Mouse (Mus musculus) lung, postnatal 10 days (tissue): Measurements from ENCODE around the gene Gm12355.
A peak's percentile ranks its signal among the peaks of the same experiment; 100 is the strongest.

Experiments
- DNase-seq: peaks from one replicate; pipeline ENCODE4 v3.0.0; 2021

Gene Gm12355

DNA sequence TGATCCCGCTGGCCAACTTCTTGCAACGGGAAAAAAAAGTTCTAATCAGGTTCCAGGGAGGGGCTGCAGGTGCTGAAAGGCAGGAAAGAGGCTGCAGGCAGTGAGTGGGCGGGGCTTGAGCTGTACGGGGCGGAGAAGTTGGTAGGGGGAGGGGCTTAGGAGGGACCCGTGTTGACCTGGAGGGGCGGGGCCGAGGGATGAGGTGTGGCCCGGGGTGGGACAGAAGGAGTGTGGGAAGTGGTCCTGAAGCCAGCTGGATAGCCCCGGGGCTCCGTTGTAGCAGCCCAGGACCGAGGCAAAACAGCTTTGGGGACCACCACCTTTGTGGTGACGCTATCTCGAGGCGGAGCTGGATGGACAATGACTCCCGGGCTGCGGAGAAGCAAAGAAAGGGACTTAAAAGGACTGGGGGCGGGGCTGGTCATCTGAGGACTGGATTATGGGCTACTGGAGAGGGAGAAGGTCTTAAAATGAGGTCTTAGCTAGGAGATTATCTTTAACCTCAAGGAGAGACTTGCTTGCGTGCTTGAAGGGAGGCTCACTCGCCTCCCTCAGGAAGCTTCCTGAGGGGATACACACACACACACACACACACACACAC lies 23.3 kb downstream of the Gm12355 start:
- DNase-seq, result peak; percentile 56

DNA sequence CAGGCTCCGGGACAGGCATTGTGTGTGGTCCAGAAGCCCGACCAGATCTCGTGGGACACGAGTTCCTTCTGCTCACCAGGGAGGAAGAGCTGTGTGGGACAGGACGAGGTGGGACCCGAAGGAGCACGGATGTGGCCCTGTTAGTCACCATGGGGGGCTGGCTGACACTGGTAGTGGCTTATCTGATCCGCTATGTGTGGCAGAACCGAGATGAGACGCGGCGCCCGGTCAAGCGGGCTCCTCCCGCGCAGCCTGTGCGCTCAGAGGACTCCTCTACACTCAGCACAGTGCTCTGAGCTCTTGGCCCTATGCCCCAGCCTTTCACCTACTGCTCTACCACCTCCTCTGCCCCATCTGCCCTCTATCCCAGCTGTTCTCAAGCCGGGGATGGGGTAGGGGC lies 26.2 kb downstream of the Gm12355 start:
- no peak for DNase-seq

DNA sequence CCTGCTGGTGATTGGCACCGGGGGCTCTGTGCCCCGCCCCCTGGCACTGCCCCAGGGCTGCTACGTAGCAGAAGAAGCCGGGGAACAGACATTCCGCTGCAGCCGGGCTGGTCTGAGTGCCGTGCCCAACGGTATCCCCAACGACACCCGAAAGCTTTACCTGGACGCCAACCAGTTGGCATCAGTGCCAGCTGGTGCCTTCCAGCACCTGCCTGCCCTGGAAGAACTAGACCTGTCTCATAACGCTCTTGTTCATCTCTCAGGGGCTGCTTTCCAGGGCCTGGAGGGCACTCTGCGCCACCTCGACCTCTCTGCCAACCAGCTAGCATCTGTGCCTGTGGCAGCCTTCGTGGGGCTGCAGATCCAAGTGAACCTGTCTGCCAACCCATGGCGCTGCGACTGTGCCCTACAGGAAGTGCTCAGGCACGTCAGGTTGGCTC lies 26.6 kb downstream of the Gm12355 start:
- peak; percentile 44 for DNase-seq

DNA sequence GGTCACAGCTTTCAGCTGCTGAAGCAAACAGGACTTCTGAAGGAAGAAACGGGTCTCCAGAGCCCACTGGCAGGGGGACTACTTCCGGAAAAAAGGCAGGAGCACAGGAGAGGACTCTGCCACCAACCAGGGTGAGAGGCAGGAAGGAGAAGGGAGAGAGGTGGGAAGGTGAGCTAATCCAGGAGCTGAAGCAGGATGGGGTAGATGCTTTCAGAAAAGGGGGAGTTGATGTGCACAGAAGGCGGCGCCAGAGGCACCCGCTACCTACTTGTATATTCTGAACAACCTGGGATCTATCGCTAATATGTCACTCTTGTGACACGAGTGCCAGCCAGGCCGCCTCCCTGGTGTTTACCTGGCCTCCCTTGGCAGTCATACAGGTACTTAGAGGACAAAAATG lies 27.5 kb downstream of the Gm12355 start, which contains the start of gene Lrrc3c:
Lrrc3c (plus strand) TSS at position 301 of the 400 bp plus-strand sequence.
- no peak for DNase-seq

DNA sequence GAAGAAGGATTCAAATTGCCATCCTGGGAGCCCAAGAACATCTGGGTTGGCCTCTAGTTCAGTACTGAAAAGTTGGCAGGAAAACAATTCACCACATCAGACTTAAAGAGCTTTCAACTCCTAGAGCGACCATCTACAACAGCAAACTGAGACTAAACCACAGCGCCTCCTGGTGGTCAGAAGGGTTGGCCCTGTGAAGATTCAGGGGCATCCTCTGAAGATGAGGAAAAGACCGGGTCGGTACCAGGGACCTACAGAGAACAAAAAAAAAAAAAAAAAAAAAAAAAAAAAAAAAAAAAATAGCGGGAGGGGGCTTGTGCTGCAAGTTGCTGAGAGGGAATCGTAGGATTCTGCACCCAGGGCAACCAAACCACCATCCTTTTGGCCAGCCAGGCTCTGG lies 28.1 kb downstream of the Gm12355 start:
- DNase-seq, result peak; percentile 81

DNA sequence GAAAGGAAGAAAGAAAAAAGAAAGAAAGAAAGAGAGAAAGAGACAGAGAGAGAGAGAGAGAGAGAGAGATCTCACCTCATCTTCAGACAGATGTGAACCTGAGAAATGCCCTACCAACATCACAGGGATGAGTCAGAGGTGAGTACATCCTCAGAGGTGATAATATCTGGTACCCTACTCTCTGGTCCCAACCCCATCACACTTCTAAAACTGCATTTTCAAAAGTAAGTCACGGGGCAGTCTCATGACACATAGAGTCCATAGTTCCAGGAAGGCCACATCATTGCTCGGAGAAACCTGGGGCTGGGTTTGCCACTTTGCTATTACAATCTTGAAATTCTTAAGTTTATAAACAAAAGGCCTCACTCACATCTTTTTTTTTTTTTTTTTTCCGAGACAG lies 29.5 kb downstream of the Gm12355 start:
- DNase-seq, result no peak

DNA sequence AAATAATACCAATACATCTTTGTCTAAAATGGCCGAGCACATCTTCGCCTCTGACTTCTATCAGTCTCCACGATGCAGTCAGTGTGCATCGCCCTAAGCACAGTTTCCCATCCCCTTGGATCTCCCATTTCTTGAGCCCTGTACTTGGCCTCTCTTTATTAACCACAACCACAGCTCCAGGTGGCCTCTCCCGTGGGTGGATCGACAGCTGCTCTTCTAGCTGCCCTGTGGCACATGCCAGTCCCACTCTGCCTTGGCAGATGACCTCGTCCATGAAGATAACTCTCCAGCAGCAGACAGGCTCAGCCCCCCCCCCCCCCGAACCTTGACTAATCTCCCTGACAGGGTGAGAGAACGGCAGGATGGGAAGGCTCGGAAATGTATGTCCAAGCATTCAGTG lies 30.0 kb downstream of the Gm12355 start:
- DNase-seq, result no peak

DNA sequence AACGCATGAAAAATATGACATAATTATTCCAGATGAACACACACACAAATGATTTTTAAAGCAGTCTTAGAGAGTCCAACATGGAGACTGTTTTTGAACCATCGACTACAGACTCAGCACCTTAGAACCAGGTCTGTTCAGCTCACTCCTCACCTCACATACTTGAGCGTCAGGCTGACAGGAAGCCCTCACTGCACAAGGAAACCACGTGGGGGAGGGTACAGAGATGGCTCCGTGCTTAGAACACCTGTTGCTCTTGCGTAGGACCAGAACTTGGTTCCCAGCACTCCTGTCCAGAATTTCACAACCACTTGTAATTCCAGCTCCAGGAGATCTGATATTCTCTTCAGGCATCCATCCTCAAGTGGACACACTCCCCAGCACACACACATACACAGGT lies 30.4 kb downstream of the Gm12355 start:
- no peak for DNase-seq

DNA sequence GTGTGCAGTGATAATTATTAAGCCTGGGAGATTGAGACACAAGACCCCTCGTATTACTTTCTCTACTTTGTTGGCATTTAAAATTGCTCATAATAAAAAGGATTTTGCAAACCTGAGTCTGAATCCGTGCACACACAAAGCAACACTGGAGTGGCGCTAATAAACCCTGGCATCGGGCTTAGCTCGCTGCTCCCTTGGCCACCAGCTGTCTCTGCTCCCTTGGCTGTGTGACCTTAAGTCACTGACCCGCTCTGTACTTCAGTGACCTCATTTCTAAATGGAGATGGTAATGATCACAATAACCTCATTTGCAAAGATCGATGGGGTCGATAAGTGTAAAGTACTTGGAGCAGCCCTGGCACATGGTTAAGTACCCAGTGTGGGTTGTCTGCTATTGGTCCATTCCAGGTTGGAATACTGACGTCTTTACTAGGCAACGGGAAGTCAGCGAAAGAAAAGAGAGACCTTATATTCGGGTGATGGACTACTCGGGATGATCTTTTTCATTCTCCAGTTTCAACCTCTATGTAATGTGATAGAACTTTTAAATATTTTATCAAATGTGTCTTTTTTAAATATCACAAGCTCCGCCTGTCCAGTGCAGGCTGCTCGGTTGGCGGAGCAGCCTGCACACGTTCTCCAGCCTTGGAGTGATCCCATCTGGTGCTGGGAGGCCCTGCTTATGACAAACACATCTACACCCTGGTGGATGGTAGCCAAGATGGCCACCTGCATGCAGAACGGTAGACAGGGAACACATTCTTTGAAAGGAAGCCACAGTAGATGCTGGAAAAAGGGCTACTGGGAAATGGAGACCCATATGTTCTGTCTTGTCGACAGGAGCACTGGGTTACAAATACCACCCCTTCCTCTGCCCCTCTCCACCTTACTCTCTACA lies 34.7 kb downstream of the Gm12355 start:
- DNase-seq, result no peak

DNA sequence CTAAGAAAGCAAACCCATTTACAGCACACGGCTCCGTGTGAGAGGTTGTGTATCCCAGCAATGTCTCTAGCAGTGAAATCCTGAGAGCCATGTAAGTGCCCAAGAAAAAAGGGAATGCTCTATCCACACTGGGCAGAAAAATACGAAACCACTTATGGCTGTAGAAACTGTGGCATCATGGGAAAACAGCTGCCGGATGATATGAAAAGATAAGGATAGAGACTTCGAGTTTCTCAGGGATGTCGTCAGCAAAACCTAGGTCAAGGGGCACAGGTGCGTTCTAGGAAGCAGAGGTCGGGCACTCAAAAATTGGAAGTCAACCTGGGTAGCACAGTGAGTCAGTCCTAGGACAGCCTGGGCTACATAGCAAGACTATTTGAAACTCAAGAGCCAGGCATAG lies 36.2 kb downstream of the Gm12355 start:
- DNase-seq, result no peak

DNA sequence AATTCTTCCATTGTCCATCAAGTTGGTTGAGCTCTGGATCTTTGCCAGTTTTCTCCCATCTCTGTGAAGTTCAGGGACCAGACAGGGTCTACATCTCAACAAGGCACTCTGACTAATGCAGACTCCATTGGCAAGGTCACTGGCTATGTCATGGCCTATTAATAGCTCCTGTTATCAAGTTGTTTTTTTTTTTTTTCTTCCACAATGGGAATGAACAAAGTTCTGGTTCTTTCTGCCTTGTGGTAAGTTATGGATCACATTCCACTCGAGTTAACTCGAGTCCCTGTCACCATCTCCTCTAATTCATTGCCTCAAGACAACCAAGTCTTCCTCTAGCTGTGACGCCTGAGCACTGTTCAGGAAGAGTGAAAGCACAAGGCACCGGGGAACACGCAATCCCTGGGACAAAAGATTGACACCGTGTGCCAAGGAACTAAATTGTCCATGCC lies 36.6 kb downstream of the Gm12355 start:
- DNase-seq, result peak; percentile 50

DNA sequence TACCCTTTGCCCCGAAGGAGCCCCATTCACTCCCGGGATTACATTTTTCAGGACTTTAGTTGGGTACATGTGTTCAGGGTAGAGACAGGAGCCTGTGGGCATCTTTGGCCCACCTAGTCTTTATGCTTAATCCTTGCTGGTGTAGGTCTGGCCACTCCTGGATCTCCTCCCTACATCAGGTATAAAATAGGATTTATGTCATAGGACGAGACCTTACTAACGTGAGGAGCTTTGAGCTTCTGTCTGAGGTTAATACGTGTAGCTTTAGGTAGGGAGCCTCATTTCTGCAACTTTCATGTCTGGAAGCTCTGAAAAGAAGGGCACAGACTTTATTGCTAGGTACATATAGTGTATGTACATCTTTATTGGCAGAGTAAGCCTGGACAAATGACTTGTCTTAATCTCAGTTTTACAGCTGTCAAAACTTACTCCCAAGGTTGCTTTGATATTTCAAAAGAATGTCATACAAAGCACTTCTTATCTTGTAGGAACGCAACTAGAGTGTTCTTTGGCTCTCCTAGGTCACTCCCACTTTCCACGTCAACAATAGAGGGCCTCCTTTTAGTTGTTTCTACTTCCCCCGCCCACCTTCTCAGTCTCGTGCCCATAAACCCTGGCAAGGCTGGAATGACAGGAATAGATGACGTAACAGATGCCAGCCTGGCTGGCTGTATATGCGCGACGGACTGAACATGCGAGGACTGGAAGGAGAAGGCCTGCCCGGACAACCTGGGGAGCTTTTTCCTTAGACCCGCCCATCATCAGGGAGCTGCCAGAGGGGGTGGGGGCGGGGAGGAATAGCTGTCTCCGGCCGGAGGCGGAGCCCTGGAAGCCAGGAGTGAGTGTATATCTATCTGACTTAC lies 37.5 kb downstream of the Gm12355 start:
- peak; percentile 93 for DNase-seq

DNA sequence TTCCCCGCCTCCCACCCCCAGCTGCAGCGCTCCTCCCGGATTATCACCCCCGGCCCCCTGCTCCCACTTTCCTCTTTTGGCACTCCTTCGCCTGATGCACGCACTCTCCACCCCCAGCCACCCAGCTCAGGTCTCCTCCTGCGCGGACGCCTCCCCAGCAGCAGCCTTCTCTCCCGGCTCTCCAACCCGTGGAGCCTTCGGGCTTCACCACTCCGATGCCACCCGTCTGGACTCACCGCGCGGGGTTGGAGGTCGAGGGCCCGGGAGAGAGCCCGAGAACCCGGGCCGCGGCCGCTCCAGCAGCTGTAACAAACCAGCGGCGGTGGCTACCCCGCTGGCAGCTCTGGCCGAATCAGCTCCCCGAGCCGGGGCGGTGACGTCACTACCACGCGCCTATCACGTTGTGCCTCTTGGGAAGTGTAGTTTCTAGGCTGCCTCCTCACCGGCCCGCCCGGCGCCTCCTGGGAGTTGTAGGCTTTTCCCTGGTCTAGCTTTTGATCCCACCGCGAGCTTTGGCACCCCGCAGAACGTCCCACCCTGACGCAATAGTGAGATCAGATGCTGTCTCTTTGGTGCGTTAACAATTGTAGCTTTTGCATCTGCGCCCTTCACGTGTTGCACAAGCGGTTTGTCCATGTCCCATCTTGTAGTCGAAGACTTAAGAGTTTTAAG lies 38.4 kb downstream of the Gm12355 start, which contains the start of gene Ormdl3:
Ormdl3 (minus strand) TSS at position 477 of the 672 bp plus-strand sequence.
- DNase-seq, result peak; percentile 99

DNA sequence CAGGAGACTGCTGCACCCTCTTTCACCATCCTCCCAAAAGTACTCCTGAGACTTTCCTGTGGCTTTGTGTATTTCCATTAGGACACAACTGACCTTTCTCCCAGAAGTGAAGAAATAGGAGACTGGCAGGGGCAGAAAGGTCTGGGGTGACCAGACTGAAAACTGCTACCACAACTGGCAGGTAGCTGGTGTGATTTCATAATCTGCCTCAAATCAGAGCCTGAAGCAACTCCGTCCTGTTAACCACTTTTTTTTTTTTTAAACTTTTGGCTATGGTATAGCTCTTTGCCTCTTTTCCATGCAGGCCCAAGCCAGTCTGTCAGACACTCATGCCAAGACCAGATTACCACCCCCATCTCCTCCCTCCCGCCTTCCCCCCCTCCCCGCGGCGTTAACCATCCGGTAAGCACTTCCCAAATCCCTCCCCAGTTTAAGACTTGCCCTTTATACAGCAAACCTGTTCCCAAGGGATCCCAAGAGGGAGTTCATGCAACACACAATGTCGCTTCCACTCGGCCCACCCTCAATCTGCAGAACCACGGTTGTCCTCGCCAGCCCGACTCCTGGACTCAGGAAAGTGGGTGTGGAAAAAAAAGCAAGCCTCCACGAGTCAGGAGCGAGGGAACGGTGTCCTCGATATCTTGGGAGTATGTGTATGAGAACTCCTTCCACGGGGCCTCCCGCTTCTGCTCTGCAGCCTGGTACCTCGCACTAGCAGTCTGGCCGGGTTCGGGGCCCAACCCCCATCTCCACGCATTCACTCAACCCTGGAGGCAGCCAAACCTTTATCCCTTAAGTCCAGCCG lies 39.2 kb downstream of the Gm12355 start:
- no peak for DNase-seq

DNA sequence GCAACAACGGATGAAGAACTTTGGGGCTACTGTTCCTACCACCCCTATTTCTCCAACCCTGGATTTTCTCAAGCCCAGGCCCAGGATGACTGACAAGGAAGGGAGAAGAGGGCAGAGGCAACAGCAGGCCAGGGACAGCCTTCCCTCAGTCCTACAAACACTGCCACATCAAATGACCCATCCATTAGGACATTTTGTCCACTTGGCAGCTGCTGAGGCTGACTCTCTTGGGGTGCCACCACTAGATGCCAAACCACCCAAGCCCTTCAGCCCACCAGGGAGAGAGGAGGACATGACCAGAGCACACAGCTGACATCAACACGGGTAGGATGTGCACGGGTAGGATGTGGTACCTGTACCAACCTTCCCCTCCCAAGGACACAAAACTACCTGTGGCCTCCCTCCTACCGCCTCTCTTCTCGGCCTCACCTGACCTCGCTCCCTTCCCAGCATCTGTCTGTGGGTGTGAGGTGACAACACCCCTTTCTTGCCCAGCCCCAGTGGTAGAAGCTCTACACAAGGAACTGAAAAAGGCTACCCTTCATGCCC lies 40.8 kb downstream of the Gm12355 start:
- no peak for DNase-seq

DNA sequence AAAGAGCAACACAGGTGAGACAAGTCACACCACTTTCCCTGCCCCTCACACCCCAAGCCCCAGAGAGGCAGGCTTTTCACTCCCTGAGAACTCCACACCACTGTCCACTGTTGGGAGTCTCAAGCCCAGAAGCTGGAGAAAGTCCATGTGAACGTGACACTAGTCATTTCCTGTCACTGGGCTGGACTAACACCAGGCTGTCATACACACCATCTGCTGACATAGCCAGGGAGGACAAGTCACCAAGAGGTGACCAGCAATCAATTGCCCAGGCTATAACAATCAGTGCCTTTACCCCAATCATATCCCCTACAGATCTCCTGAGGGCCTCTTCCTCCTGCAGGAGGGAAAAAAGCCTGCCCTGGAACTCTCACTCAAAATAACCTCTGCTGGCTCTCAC lies 41.3 kb downstream of the Gm12355 start:
- no peak for DNase-seq

DNA sequence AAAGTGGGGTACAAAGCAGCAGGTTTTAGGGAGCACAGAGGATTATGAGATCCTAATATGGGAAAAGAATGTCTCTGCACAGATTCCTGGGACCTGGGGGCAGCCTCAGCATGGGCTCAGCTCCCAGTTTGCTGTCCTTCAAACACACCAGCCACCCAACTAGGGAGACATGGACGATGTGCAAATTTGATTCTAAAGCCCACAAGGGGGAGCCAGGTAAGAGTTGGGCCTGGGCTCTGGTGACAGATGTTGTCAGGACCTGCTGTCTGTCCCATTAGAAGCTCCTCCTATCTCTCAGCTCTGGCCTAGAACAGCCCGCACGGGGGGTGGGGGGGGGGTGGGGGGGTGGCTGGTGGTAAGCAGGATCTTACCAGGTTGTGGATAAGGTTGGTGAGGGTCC lies 41.9 kb downstream of the Gm12355 start:
- DNase-seq, result no peak

DNA sequence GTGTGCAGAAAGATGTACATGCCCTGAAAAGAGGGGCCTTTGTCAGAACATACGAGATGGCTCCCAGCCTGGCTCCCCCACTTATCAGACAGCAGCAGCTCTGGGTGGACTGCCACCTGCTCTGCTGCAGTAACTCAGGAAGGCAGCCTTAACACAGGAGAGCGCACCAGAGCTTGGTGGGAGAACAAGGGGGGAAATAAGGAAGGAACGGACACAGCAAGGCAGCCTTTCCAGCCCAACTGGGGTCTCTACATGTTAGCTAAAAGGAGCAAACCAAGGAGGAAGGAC lies 42.3 kb downstream of the Gm12355 start:
- no peak for DNase-seq

DNA sequence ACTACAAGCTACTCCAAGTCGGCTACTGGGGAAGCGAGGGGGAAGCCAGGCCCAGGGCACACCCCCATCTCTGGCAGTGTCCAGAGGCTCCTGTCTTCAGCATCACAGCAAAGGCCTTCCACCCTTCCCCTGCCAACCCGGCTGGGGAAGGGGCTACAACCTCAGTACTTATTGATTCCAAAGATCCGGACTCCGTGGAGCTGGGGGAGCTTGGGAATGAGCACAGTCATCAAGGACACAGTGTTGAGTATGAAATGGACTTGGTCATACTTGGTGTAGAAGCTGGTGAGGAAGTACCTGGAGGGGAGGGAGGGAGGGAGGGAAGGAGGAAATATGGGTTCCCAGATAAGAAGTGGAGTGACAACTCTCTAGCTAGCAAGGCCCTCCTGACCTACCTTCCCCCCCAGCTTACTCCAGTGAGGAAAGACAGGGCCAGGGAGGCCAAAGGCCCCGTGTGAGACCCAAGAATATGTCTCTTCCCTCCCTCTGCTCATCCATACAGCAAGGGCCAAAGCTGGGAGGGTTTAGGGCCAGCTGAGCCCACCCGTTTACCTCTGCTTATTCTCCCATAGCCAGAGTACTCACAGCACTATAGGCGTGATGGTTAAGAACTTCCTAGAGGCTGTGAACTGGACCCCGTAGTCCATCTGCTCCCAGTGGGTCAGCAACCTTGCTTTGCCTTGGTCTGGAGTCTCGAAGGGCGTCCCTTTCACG lies 42.8 kb downstream of the Gm12355 start:
- DNase-seq, result no peak

DNA sequence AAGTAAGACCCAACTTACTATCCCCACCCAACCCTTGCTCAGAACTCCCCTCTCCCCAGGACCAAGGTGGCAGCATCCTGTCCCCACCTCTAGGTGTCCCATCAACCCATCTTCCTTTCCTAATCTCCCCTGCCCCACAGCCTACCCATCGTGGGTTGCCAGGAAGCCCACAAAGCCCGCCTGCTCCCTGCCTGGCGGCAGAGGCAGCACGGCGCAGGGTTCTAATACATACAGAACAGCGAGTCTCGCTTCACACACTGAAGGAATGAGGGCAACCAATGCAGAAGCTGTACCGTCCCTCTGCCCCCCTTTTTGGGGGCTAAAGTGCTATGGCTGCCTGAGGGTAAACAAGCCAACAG lies 43.5 kb downstream of the Gm12355 start:
- no peak for DNase-seq
